Mouse (Mus musculus) neural tube, embryonic 15.5 days (tissue): ENCODE measurements at regions not wholly inside any gene's neighbourhood (a gene's known extent, or its start where the extent isn't known, plus 50 kb on each side); places are given as distances from the start of the nearest gene placed in this dataset.

Source experiments
- ATAC-seq: fragments of 200-750 bp; cut with Nextera tagmentation; 2 replicates; pipeline ENCODE4 v1.8.0; 2017; ENCODE audit warnings: mild to moderate bottlenecking, moderate TSS enrichment, moderate library complexity; ENCODE audit not compliant: low FRiP score
- H3K27ac ChIP-seq: fragments of 300-500 bp; sonication (generic); replicated peaks from 2 replicates; pipeline ENCODE4 v1.5.1; 2015; ENCODE audit warnings: mild to moderate bottlenecking, inconsistent platforms
- H3K27me3 ChIP-seq: fragments of 300-500 bp; sonication (generic); replicated peaks from 2 replicates; pipeline ENCODE4 v1.6.1; 2015; ENCODE audit warnings: inconsistent platforms
- H3K36me3 ChIP-seq: fragments of 300-500 bp; sonication (generic); 2 replicates; pipeline ENCODE4 v1.6.1; 2015; ENCODE audit warnings: inconsistent platforms
- H3K4me1 ChIP-seq: fragments of 300-500 bp; sonication (generic); 2 replicates; pipeline ENCODE4 v1.6.1; 2015; ENCODE audit warnings: inconsistent platforms
- H3K4me2 ChIP-seq: fragments of 300-500 bp; sonication (generic); 2 replicates; pipeline ENCODE4 v1.6.1; 2015; ENCODE audit warnings: inconsistent platforms, mild to moderate bottlenecking, moderate library complexity
- H3K4me3 ChIP-seq: fragments of 300-500 bp; sonication (generic); replicated peaks from 2 replicates; pipeline ENCODE4 v1.5.1; 2015; ENCODE audit warnings: mild to moderate bottlenecking, inconsistent platforms
- H3K9ac ChIP-seq: fragments of 300-500 bp; sonication (generic); replicated peaks from 2 replicates; pipeline ENCODE4 v1.6.1; 2015; ENCODE audit warnings: mild to moderate bottlenecking, inconsistent platforms
- H3K9me3 ChIP-seq: fragments of 300-500 bp; sonication (generic); replicated peaks from 2 replicates; pipeline ENCODE4 v1.6.1; 2016; ENCODE audit warnings: inconsistent platforms
- WGBS: fragments of 180-500 bp; shearing (Covaris S2); methylation state at CpG from one replicate; pipeline ENCODE4 v1.1.7; 2015; ENCODE audit warnings: mixed read lengths; 5-methylcytosine and 5-hydroxymethylcytosine counted together

DNA sequence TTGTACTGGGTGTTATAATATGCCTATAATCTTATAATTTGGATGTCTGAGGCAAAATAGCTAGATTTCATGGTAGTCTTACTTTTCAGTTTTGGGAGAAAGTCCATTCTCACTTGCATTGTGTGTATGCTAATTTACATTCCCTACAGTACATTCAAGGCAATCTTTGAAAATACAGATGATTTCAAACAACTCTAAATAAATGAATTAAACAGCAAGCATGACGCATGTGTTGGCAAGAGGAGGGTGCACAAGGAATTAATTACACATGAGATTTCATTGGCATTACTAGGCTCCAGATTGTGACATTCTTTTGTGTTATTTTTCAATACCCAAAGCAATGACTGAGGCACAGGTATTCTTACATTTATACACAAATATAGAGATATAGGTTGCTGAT lies 495.2 kb upstream of the Cypt12 start:
- Histone ChIP-seq H3K9me3 (no peaks in the 10 kb centered on the region), H3K4me1 (no peaks in the 10 kb centered on the region), H3K4me2 (no peak overlapping the region), H3K27ac (no peak overlapping the region), H3K36me3 (no peaks in the 10 kb centered on the region), H3K4me3 (no peak overlapping the region), H3K27me3 (no peaks in the 10 kb centered on the region), H3K9ac (no peak overlapping the region)
- no peak for ATAC-seq
- 70% methylated on average over 1 of the region's 1 CpGs for WGBS

DNA sequence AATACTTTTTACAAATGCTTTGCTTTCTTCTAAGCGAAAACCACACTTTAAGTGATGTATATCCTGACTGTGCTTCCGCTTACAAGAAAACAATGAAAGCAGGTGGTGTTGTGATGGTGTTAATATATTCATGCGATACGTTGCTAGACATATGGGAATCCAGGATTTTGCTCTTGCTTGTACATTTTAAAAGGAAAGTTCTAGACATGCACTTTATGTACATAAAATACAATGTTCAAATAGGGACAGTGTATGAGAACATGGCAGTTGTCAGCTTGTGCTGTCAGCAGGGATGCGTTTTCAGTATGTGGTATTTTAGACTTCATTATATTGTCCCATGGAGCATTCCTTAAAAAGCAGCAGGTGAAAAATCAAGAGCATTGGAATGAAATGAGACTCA lies 487.7 kb upstream of the Cypt12 start:
- Histone ChIP-seq H3K9me3 (no peaks in the 10 kb centered on the region), H3K4me2 (no peak overlapping the region), H3K4me3 (no peak overlapping the region), H3K4me1 (no peaks in the 10 kb centered on the region), H3K27me3 (no peaks in the 10 kb centered on the region), H3K36me3 (no peaks in the 10 kb centered on the region), H3K9ac (no peak overlapping the region), H3K27ac (no peak overlapping the region)
- ATAC-seq = no peak
- WGBS = 82% methylated on average over 5 of the region's 5 CpGs

- Histone ChIP-seq H3K9me3 (no peaks in the 10 kb centered on the region), H3K4me3 (no peak overlapping the region), H3K27me3 (no peaks in the 10 kb centered on the region), H3K36me3 (no peaks in the 10 kb centered on the region), H3K4me2 (no peak overlapping the region), H3K9ac (no peak overlapping the region), H3K27ac (no peak overlapping the region), H3K4me1 (no peaks in the 10 kb centered on the region)
- ATAC-seq = no peak
- 88% methylated on average over 4 of the region's 4 CpGs for WGBS
These were observed 486.8 kb upstream of the Cypt12 start for GRCm38 (mm10) chr3:17461365-17461764.

DNA sequence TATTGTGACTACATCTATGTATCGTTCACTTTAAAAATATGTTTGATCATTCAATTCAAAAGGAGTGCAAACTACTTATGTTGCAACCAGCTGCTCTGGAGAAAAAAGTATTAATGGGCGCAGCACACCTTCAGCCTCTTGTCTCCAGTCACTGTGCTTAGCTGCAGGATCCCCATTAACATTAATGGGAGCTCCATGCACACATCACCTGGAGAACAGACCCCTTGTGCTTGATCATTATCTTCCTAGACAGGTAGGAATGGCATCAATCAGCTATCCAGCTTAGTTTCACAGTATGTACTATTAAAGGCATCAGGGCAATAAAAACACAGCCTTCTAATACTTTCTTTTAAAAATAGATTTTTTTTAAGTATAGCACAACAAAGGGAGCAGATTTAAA lies 474.4 kb upstream of the Cypt12 start:
- Histone ChIP-seq H3K36me3 (no peaks in the 10 kb centered on the region), H3K4me3 (no peak overlapping the region), H3K9me3 (no peaks in the 10 kb centered on the region), H3K27ac (no peak overlapping the region), H3K4me1 (no peaks in the 10 kb centered on the region), H3K9ac (no peak overlapping the region), H3K4me2 (no peak overlapping the region), H3K27me3 (no peaks in the 10 kb centered on the region)
- 81% methylated on average over 2 of the region's 2 CpGs for WGBS
- ATAC-seq = peak; percentile 57; the same call in 1 of the 2 replicates

DNA sequence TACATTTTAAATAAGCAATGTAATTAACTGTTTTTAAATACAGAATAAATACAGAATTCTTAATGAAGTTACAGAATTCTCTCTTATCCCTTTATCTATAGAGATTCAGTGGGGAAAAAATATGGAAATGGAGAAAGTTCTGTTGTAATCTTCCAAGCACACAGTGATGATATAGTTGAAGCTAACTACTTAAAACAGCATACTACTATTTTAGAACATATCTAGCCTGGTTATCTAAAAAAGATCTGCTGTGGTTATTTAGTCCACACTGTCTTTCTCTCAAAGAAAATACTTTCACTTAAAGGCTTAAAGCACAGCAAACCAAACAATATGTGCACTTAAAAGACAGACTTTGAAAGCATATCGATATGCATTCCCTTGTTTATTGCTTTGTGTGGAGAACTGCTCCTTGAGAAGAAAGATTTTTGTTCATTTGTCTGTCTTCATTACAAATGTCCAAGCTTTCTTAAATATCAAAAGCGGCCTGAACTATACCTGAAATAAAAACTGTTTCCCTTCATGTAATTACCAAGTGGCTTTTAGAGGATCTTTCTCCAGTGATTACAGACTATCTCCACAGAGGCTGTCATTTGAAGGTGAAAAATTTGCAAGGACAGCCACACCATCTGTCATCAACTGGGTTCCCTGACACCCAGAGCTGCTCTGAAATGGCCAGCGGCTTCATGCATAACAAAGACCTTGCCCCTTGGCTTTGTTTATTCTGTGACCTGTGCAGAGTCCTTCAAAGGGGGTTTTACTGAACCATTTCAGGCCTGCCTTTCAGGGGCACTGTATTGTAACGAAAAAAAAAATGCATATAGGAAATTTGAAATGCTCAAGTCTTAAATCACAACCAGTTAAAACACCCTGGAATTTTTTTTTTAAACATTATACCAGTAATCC lies 458.7 kb upstream of the Cypt12 start:
- H3K4me3 ChIP-seq = no peak overlapping the region
- ATAC-seq = no peak
- WGBS = 7% methylated on average over 4 of the region's 4 CpGs
- no peak overlapping the region for H3K4me2 ChIP-seq
- H3K4me1 ChIP-seq = peaks cover 3% of the 10 kb centered on the region; the same call in 1 of the 2 replicates
- H3K36me3 ChIP-seq = no peaks in the 10 kb centered on the region
- H3K9me3 ChIP-seq = no peaks in the 10 kb centered on the region
- no peaks in the 10 kb centered on the region for H3K27me3 ChIP-seq
- no peak overlapping the region for H3K27ac ChIP-seq
- no peak overlapping the region for H3K9ac ChIP-seq

DNA sequence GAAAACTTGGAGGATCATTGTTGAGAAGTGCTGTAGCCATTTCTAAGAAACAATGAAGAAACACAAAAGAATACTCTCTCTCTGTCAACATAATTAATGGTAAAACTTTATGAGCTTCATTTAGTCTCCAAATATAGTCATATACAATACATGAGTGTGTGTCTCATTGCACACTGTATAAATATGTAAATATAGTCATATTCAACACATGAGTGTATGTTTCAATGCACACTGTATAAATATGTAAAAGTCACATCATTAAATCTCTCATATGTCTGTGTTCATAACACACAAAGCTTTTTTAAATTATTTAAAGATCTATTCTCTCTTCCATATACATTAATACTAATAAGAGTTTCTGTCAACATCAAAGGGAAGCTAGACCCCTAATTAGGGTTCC lies 457.6 kb upstream of the Cypt12 start:
- ATAC-seq = no peak

GRCm38 (mm10) chr3:17498291-17498690 lies 449.9 kb upstream of the Cypt12 start:
- H3K4me3 ChIP-seq = no peak overlapping the region
- 92% methylated on average over 3 of the region's 3 CpGs for WGBS
- no peak overlapping the region for H3K9ac ChIP-seq
- H3K4me2 ChIP-seq = no peak overlapping the region
- no peaks in the 10 kb centered on the region for H3K4me1 ChIP-seq
- H3K27ac ChIP-seq = no peak overlapping the region
- H3K27me3 ChIP-seq = no peaks in the 10 kb centered on the region
- H3K9me3 ChIP-seq = no peaks in the 10 kb centered on the region
- H3K36me3 ChIP-seq = no peaks in the 10 kb centered on the region
- ATAC-seq = no peak

More for the DNA sequence above, 457.6 kb upstream of the Cypt12 start:
- Histone ChIP-seq H3K36me3 (no peaks in the 10 kb centered on the region), H3K27me3 (no peaks in the 10 kb centered on the region), H3K4me2 (no peak overlapping the region), H3K4me1 (peaks cover 3% of the 10 kb centered on the region; the same call in 1 of the 2 replicates), H3K9me3 (no peaks in the 10 kb centered on the region), H3K27ac (no peak overlapping the region), H3K4me3 (no peak overlapping the region), H3K9ac (no peak overlapping the region)

DNA sequence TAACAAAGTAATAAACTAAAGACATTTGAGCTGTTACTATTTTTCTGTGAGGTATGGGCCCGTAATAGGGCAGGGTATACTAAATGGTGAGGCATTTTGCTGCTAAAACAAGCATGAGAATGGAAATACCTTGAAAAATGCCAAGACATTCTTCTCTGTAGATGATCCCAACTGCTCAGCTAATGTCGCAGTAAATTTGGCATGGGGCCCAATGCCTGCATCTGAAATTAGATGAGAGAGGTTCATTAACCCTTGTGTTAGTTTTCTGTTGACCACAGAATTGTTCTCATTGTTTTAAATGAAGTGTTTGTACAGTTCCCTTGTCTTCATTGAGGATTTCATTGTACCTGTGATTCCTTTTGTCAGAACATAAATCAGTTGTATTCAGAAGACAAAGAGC lies 446.7 kb upstream of the Cypt12 start:
- Histone ChIP-seq H3K9me3 (no peaks in the 10 kb centered on the region), H3K27ac (no peak overlapping the region), H3K27me3 (no peaks in the 10 kb centered on the region), H3K4me1 (no peaks in the 10 kb centered on the region), H3K9ac (no peak overlapping the region), H3K4me2 (no peak overlapping the region), H3K4me3 (no peak overlapping the region), H3K36me3 (no peaks in the 10 kb centered on the region)
- ATAC-seq = no peak
- WGBS = 51% methylated on average over 2 of the region's 2 CpGs

- Histone ChIP-seq H3K27me3 (no peaks in the 10 kb centered on the region), H3K4me3 (no peak overlapping the region), H3K9me3 (no peaks in the 10 kb centered on the region), H3K4me1 (no peaks in the 10 kb centered on the region), H3K9ac (no peak overlapping the region), H3K4me2 (no peak overlapping the region), H3K27ac (no peak overlapping the region), H3K36me3 (no peaks in the 10 kb centered on the region)
- no peak for ATAC-seq
These were observed 406.9 kb upstream of the Cypt12 start for GRCm38 (mm10) chr3:17541346-17541745.

DNA sequence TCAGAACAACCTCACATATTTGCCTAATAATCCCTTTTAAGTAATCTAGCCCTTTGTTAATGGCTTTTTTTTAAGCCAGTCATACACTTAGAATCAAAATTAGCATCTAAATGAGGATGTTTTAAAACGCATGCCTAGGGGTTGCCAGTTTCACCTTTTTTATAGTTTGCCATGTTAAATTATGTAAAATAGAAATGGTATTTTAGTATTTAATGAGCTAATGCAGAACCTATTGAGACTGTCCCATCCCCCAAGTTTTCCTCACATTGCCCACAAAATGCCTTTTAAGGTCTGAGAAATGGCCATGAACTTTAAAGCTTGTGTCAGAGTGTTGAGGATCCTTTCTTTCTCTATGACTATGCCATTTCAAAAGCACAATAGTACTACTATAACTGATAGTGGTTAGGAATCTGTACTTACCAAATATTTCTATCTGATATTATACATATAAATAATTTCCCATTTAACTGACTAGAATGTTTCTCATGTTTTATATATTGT lies 400.6 kb upstream of the Cypt12 start:
- no peak overlapping the region for H3K4me2 ChIP-seq
- H3K27me3 ChIP-seq = no peaks in the 10 kb centered on the region
- H3K36me3 ChIP-seq = no peaks in the 10 kb centered on the region
- H3K27ac ChIP-seq = no peak overlapping the region
- no peaks in the 10 kb centered on the region for H3K9me3 ChIP-seq
- no peaks in the 10 kb centered on the region for H3K4me1 ChIP-seq
- no peak overlapping the region for H3K9ac ChIP-seq
- no peak overlapping the region for H3K4me3 ChIP-seq
- ATAC-seq = no peak
- 12% methylated on average over 1 of the region's 1 CpGs for WGBS

GRCm38 (mm10) chr3:17582487-17582886 lies 365.7 kb upstream of the Cypt12 start:
- Histone ChIP-seq H3K9me3 (no peaks in the 10 kb centered on the region), H3K36me3 (no peaks in the 10 kb centered on the region), H3K4me3 (no peak overlapping the region), H3K4me1 (no peaks in the 10 kb centered on the region), H3K27ac (peak overlapping the region; percentile 79), H3K27me3 (no peaks in the 10 kb centered on the region), H3K9ac (no peak overlapping the region), H3K4me2 (peak overlapping the region; percentile 40)
- peak; percentile 39; the same call in 1 of the 2 replicates for ATAC-seq
- 16% methylated on average over 9 of the region's 9 CpGs for WGBS

- no peaks in the 10 kb centered on the region for H3K27me3 ChIP-seq
- ATAC-seq = no peak
- WGBS = 65% methylated on average over 2 of the region's 2 CpGs
These were observed 358.2 kb upstream of the Cypt12 start for GRCm38 (mm10) chr3:17589956-17590546.

More at GRCm38 (mm10) chr3:17589956-17590546, 358.2 kb upstream of the Cypt12 start:
- no peak overlapping the region for H3K4me2 ChIP-seq
- H3K9me3 ChIP-seq = no peaks in the 10 kb centered on the region
- no peak overlapping the region for H3K27ac ChIP-seq
- no peaks in the 10 kb centered on the region for H3K36me3 ChIP-seq
- H3K9ac ChIP-seq = no peak overlapping the region
- no peaks in the 10 kb centered on the region for H3K4me1 ChIP-seq
- H3K4me3 ChIP-seq = no peak overlapping the region
